Mouse (Mus musculus) lung, embryonic 14.5 days (tissue): ENCODE results near the gene Cep290. TPM values are rescaled to one million over a fixed set of nuclear protein-coding genes. Genes with fewer than 3 reads are reported as not detected.

Experiments
- ATAC-seq: fragments of 200-750 bp; cut with Nextera tagmentation; 2 replicates; pipeline ENCODE4 v1.8.0; 2017; ENCODE audit warnings: mild to moderate bottlenecking, moderate TSS enrichment, moderate library complexity; ENCODE audit not compliant: insufficient read depth
- DNase-seq: peaks from one replicate; pipeline ENCODE4 v3.0.0-alpha.2; 2015
- H3K27ac ChIP-seq: fragments of 300-500 bp; sonication (generic); 2 replicates; pipeline ENCODE4 v1.5.1; 2014; ENCODE audit warnings: low read depth, mild to moderate bottlenecking, moderate library complexity
- H3K27me3 ChIP-seq: fragments of 300-500 bp; sonication (generic); 2 replicates; pipeline ENCODE4 v1.6.1; 2014; ENCODE audit warnings: low read length, control low read depth; ENCODE audit not compliant: insufficient read depth
- H3K36me3 ChIP-seq: fragments of 300-500 bp; sonication (generic); 2 replicates; pipeline ENCODE4 v1.6.1; 2014; ENCODE audit warnings: control low read depth; ENCODE audit not compliant: insufficient read depth
- H3K4me1 ChIP-seq: fragments of 300-500 bp; sonication (generic); 2 replicates; pipeline ENCODE4 v1.6.1; 2014; ENCODE audit warnings: antibody characterized with exemption, control low read depth; ENCODE audit not compliant: insufficient read depth
- H3K4me2 ChIP-seq: fragments of 300-500 bp; sonication (generic); 2 replicates; pipeline ENCODE4 v1.6.1; 2014; ENCODE audit warnings: mild to moderate bottlenecking
- H3K4me3 ChIP-seq: fragments of 300-500 bp; sonication (generic); 2 replicates; pipeline ENCODE4 v1.5.1; 2014; ENCODE audit warnings: low read depth, low read length
- H3K9ac ChIP-seq: fragments of 300-500 bp; sonication (generic); 2 replicates; pipeline ENCODE4 v1.6.1; 2014
- H3K9me3 ChIP-seq: fragments of 300-500 bp; sonication (generic); 2 replicates; pipeline ENCODE4 v1.6.1; 2016; ENCODE audit warnings: low read depth, low read length, control low read depth
- CTCF ChIP-seq: IDR thresholded peaks from 2 replicates; pipeline ENCODE4 v1.5.1; 2016; ENCODE audit warnings: antibody characterized with exemption, low read depth
- WGBS: fragments of 180-500 bp; shearing (Covaris S2); extraction: QIAGEN DNeasy Blood & Tissue Kit; methylation state at CpG from one replicate; pipeline ENCODE4 v1.1.7; 2014; 5-methylcytosine and 5-hydroxymethylcytosine counted together
- polyA plus RNA-seq: library from polyadenylated mRNA; unstranded; fragments of >200 nt; fragmentation: Nextera tagmentation; extraction: Ambion mirVana; gene quantifications from 2 replicates; pipeline ENCODE4 v1.2.1, GENCODE M21; 2014

Gene Cep290
- polyA plus RNA-seq, 1 experiment from 2014 or later = 6.7 TPM

DNA sequence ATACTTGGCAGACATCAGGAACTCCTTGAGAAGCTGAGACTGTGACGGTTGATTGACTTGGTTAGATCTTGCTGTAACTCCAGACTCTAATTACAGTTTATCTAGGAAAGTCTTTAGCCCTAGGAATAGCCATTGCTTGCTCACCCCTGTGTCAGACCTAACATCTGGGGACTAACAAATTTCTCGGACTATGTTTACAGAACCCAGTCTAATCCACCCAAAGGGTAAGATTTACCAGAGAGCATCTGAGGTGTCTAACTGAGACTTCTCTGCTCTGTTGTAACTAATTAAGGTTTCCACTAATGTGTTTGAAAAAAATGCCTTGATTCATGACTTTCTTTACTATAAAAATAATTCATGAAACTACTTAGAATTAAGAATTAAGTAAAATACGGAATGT, 135.1 kb downstream of the Cep290 start:
- Histone ChIP-seq H3K9ac (no peak overlapping the region), H3K9me3 (no peaks in the 10 kb centered on the region), H3K27me3 (no peaks in the 10 kb centered on the region), H3K4me2 (no peak overlapping the region), H3K36me3 (no peaks in the 10 kb centered on the region), H3K4me3 (no peak overlapping the region), H3K4me1 (no peaks in the 10 kb centered on the region), H3K27ac (no peak overlapping the region)
- no peak for TF ChIP-seq CTCF
- ATAC-seq (no peak), DNase-seq (no peak)
- WGBS = 57% methylated on average over 3 of the region's 3 CpGs

Other genes with a start within 250 kb of the Cep290 start
- not detected in 2 replicates for gene Gm4301, start 151.9 kb upstream of the Cep290 start, polyA plus RNA-seq
- gene Gm4302, start 146.7 kb upstream of the Cep290 start, polyA plus RNA-seq = not detected in 2 replicates
- gene Gm4303, start 141.6 kb upstream of the Cep290 start, polyA plus RNA-seq = not detected in 2 replicates
- not detected in 2 replicates for gene Gm4305, start 136.5 kb upstream of the Cep290 start, polyA plus RNA-seq
- not detected in 2 replicates for gene Gm4307, start 126.2 kb upstream of the Cep290 start, polyA plus RNA-seq
- not detected in 2 replicates for gene Gm4312, start 105.0 kb upstream of the Cep290 start, polyA plus RNA-seq
- gene Tmtc3, start 208 bp upstream of the Cep290 start, polyA plus RNA-seq = 35.2 and 35.5 TPM in 2 replicates
- 8.0 and 9.1 TPM in 2 replicates for gene 4930430F08Rik, start 102.9 kb downstream of the Cep290 start, polyA plus RNA-seq
- gene 1700017N19Rik, start 102.9 kb downstream of the Cep290 start, polyA plus RNA-seq = not detected in 2 replicates